Mouse (Mus musculus) limb, embryonic 15.5 days (tissue): ENCODE results near the gene Sept8. TPM values are rescaled to one million over a fixed set of nuclear protein-coding genes. Genes with fewer than 3 reads are reported as not detected.
A peak's percentile ranks its signal among the peaks of the same experiment; 100 is the strongest.

Experiments
- ATAC-seq: fragments of 200-750 bp; cut with Nextera tagmentation; 2 replicates; pipeline ENCODE4 v1.8.0; 2017; ENCODE audit warnings: low read depth, moderate TSS enrichment; ENCODE audit not compliant: insufficient number of reproducible peaks, low FRiP score, low TSS enrichment
- H3K27ac ChIP-seq: fragments of 300-500 bp; sonication (generic); 2 replicates; pipeline ENCODE4 v1.5.1; 2015; ENCODE audit warnings: moderate library complexity, mild to moderate bottlenecking, inconsistent platforms
- H3K27me3 ChIP-seq: fragments of 300-500 bp; sonication (generic); 2 replicates; pipeline ENCODE4 v1.6.1; 2015; ENCODE audit warnings: inconsistent platforms
- H3K36me3 ChIP-seq: fragments of 300-500 bp; sonication (generic); 2 replicates; pipeline ENCODE4 v1.6.1; 2015; ENCODE audit warnings: inconsistent platforms
- H3K4me1 ChIP-seq: fragments of 300-500 bp; sonication (generic); 2 replicates; pipeline ENCODE4 v1.6.1; 2015; ENCODE audit warnings: inconsistent platforms
- H3K4me2 ChIP-seq: fragments of 300-500 bp; sonication (generic); 2 replicates; pipeline ENCODE4 v1.6.1; 2015; ENCODE audit warnings: mild to moderate bottlenecking, inconsistent platforms
- H3K4me3 ChIP-seq: fragments of 300-500 bp; sonication (generic); 2 replicates; pipeline ENCODE4 v1.5.1; 2015; ENCODE audit warnings: mild to moderate bottlenecking, inconsistent platforms
- H3K9ac ChIP-seq: fragments of 300-500 bp; sonication (generic); 2 replicates; pipeline ENCODE4 v1.6.1; 2015; ENCODE audit warnings: inconsistent platforms
- H3K9me3 ChIP-seq: fragments of 300-500 bp; sonication (generic); 2 replicates; pipeline ENCODE4 v1.6.1; 2016; ENCODE audit warnings: inconsistent platforms
- WGBS: fragments of 180-500 bp; shearing (Covaris S2); methylation state at CpG from one replicate; pipeline ENCODE4 v1.1.7; 2015; 5-methylcytosine and 5-hydroxymethylcytosine counted together
- polyA plus RNA-seq: library from polyadenylated mRNA; unstranded; fragments of >200 nt; fragmentation: Nextera tagmentation; extraction: Ambion mirVana; gene quantifications from 2 replicates; pipeline ENCODE4 v1.2.1, GENCODE M21; 2015

The Sept8 gene
- polyA plus RNA-seq, 1 experiment from 2014 or later: 54.9 TPM

- 77% methylated on average over 2 of the region's 2 CpGs for WGBS
- ATAC-seq: no peak
- H3K27ac ChIP-seq: no peak overlapping the region
Measured at GRCm38 (mm10) chr11:53561986-53562385, 42.9 kb downstream of the Sept8 start.

GRCm38 (mm10) chr11:53566646-53567045, 47.6 kb downstream of the Sept8 start:
- Histone ChIP-seq H3K27me3 (no peaks in the 10 kb centered on the region), H3K4me2 (peak overlapping the region; percentile 80), H3K27ac (no peak overlapping the region), H3K36me3 (peaks cover 5% of the 10 kb centered on the region; the same call in 1 of the 2 replicates), H3K4me3 (peak overlapping the region; percentile 92), H3K9me3 (no peaks in the 10 kb centered on the region), H3K4me1 (peaks cover 9% of the 10 kb centered on the region; the same call in 1 of the 2 replicates), H3K9ac (no peak overlapping the region)
- WGBS: 81% methylated on average over 4 of the region's 4 CpGs
- no peak for ATAC-seq

More at GRCm38 (mm10) chr11:53561986-53562385, 42.9 kb downstream of the Sept8 start:
- Histone ChIP-seq H3K27me3 (no peaks in the 10 kb centered on the region), H3K4me1 (peaks cover 4% of the 10 kb centered on the region; the same call in 1 of the 2 replicates), H3K36me3 (no peaks in the 10 kb centered on the region), H3K9ac (no peak overlapping the region), H3K4me2 (no peak overlapping the region), H3K9me3 (no peaks in the 10 kb centered on the region), H3K4me3 (no peak overlapping the region)

- Histone ChIP-seq H3K4me3 (peak within 1 kb of the TSS; percentile 92), H3K9ac (peak within 1 kb of the TSS; percentile 77), H3K27me3 (no peaks in the 10 kb centered on the region), H3K27ac (peak within 1 kb of the TSS; percentile 34), H3K4me2 (peak within 1 kb of the TSS; percentile 80), H3K4me1 (peaks cover 9% of the 10 kb centered on the region; the same call in 1 of the 2 replicates), H3K36me3 (peaks cover 8% of the 10 kb centered on the region; the same call in 1 of the 2 replicates), H3K9me3 (no peaks in the 10 kb centered on the region)
- WGBS: under 1% methylated on average over 68 of the region's 69 CpGs
- peak; percentile 95 for ATAC-seq
Measured at GRCm38 (mm10) chr11:53567224-53568014, 48.4 kb downstream of the Sept8 start, which contains the start of gene Kif3a. Kif3a (plus strand) TSS chr11:53567379.

GRCm38 (mm10) chr11:53580562-53580961, 61.5 kb downstream of the Sept8 start:
- Histone ChIP-seq H3K9ac (no peak overlapping the region), H3K27ac (no peak overlapping the region), H3K27me3 (no peaks in the 10 kb centered on the region), H3K9me3 (no peaks in the 10 kb centered on the region), H3K4me2 (no peak overlapping the region), H3K4me1 (no peaks in the 10 kb centered on the region), H3K36me3 (peaks cover 60% of the 10 kb centered on the region), H3K4me3 (no peak overlapping the region)
- 97% methylated on average over 3 of the region's 3 CpGs for WGBS
- no peak for ATAC-seq

- WGBS: 83% methylated on average over 10 of the region's 10 CpGs
- H3K4me3 ChIP-seq: no peak overlapping the region
- no peak overlapping the region for H3K9ac ChIP-seq
- H3K4me1 ChIP-seq: no peaks in the 10 kb centered on the region
- no peaks in the 10 kb centered on the region for H3K27me3 ChIP-seq
- H3K27ac ChIP-seq: no peak overlapping the region
- no peak overlapping the region for H3K4me2 ChIP-seq
- peaks cover 70% of the 10 kb centered on the region for H3K36me3 ChIP-seq
- H3K9me3 ChIP-seq: no peaks in the 10 kb centered on the region
- no peak for ATAC-seq
Measured at GRCm38 (mm10) chr11:53583151-53583550, 64.1 kb downstream of the Sept8 start.

GRCm38 (mm10) chr11:53584849-53585248, 65.8 kb downstream of the Sept8 start:
- WGBS: 67% methylated on average over 3 of the region's 3 CpGs
- ATAC-seq: no peak
- H3K27me3 ChIP-seq: no peaks in the 10 kb centered on the region
- H3K4me2 ChIP-seq: no peak overlapping the region
- no peak overlapping the region for H3K4me3 ChIP-seq
- no peaks in the 10 kb centered on the region for H3K9me3 ChIP-seq
- H3K9ac ChIP-seq: no peak overlapping the region
- no peak overlapping the region for H3K27ac ChIP-seq
- H3K4me1 ChIP-seq: no peaks in the 10 kb centered on the region
- peaks cover 76% of the 10 kb centered on the region for H3K36me3 ChIP-seq

GRCm38 (mm10) chr11:53585510-53585909, 66.5 kb downstream of the Sept8 start:
- Histone ChIP-seq H3K27me3 (no peaks in the 10 kb centered on the region), H3K9me3 (no peaks in the 10 kb centered on the region), H3K9ac (no peak overlapping the region), H3K4me3 (no peak overlapping the region), H3K4me2 (no peak overlapping the region), H3K4me1 (no peaks in the 10 kb centered on the region), H3K27ac (no peak overlapping the region), H3K36me3 (peaks cover 73% of the 10 kb centered on the region)
- no peak for ATAC-seq
- 89% methylated on average over 6 of the region's 6 CpGs for WGBS

- Histone ChIP-seq H3K9ac (no peak overlapping the region), H3K4me2 (no peak overlapping the region), H3K4me1 (no peaks in the 10 kb centered on the region), H3K27me3 (no peaks in the 10 kb centered on the region), H3K36me3 (peaks cover 70% of the 10 kb centered on the region), H3K27ac (no peak overlapping the region), H3K9me3 (no peaks in the 10 kb centered on the region), H3K4me3 (no peak overlapping the region)
- WGBS: 76% methylated on average over 8 of the region's 8 CpGs
- no peak for ATAC-seq
Measured at GRCm38 (mm10) chr11:53588279-53588678, 69.2 kb downstream of the Sept8 start.

- ATAC-seq: no peak
- H3K27ac ChIP-seq: no peak overlapping the region
- H3K4me1 ChIP-seq: no peaks in the 10 kb centered on the region
- H3K27me3 ChIP-seq: no peaks in the 10 kb centered on the region
- peaks cover 71% of the 10 kb centered on the region for H3K36me3 ChIP-seq
- no peak overlapping the region for H3K4me3 ChIP-seq
- no peak overlapping the region for H3K9ac ChIP-seq
- no peaks in the 10 kb centered on the region for H3K9me3 ChIP-seq
- no peak overlapping the region for H3K4me2 ChIP-seq
- WGBS: 42% methylated on average over 15 of the region's 15 CpGs
Measured at GRCm38 (mm10) chr11:53590368-53590768, 71.3 kb downstream of the Sept8 start.

- H3K9me3 ChIP-seq: no peaks in the 10 kb centered on the region
- ATAC-seq: no peak
- 90% methylated on average over 5 of the region's 5 CpGs for WGBS
- H3K4me3 ChIP-seq: no peak overlapping the region
- H3K4me1 ChIP-seq: no peaks in the 10 kb centered on the region
- H3K27ac ChIP-seq: no peak overlapping the region
- H3K4me2 ChIP-seq: no peak overlapping the region
- peaks cover 70% of the 10 kb centered on the region for H3K36me3 ChIP-seq
- no peak overlapping the region for H3K9ac ChIP-seq
- no peaks in the 10 kb centered on the region for H3K27me3 ChIP-seq
Measured at GRCm38 (mm10) chr11:53591116-53591515, 72.1 kb downstream of the Sept8 start.
